Mouse (Mus musculus): ENCODE results near the gene Zfp598. TPM values are rescaled to one million over a fixed set of nuclear protein-coding genes. Genes with fewer than 3 reads are reported as not detected.
A peak's percentile ranks its signal among the peaks of the same experiment; 100 is the strongest.
"Not testable (repeated sequence)": the region's sequence is repeated elsewhere in the genome, so short reads cannot be mapped to it uniquely, and the experiment has no call there.

The Zfp598 gene
- total RNA-seq, 2 experiments from 2014 or later, result 47.5 to 48.9 TPM

- DNase-seq (ENCODE audit: low spot score in 2 of 2), result no peak
Observed at GRCm38 (mm10) chr17:24645916-24646315, 23.6 kb upstream of the Zfp598 start.

DNA sequence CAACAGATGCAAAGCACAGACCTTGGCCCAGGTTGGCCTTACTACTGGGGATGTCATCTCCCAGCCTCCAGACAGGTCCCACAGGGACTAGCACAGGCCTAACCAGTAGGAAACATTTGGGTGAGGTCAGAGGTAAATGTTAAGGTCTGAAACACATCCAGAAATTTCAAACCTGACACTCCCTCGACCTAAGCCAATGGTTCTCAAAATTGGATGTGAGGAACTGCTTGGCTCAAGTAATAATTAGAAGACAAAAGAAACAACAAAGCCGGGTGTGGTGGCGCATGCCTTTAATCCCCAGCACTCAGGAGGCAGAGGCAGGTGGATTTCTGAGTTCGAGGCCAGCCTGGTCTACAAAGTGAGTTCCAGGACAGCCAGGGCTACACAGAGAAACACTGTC, 23.1 kb upstream of the Zfp598 start:
- DNase-seq (ENCODE audit: low spot score in 2 of 2), result no peak

DNA sequence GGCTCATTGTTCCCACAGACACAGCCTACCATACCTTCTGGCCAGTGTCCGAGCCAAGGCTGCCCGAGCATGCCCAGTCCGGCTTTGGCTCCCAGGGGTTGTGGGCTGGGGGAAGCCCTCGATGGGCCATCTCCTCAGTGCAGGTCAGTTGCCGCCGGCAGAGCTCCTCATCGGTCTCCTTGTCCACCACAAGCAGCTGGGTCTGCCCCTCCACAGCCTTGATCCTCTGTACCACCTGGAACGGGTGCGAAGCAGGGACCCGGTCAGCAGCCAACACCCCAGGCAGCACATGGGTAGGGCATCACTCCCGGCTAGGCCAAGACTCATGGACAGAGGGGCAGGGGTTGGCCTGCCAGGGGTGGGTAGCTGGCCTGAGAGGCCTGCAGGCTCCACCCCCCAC, 22.0 kb upstream of the Zfp598 start:
- DNase-seq (ENCODE audit: low spot score in 2 of 2), result no peak

DNA sequence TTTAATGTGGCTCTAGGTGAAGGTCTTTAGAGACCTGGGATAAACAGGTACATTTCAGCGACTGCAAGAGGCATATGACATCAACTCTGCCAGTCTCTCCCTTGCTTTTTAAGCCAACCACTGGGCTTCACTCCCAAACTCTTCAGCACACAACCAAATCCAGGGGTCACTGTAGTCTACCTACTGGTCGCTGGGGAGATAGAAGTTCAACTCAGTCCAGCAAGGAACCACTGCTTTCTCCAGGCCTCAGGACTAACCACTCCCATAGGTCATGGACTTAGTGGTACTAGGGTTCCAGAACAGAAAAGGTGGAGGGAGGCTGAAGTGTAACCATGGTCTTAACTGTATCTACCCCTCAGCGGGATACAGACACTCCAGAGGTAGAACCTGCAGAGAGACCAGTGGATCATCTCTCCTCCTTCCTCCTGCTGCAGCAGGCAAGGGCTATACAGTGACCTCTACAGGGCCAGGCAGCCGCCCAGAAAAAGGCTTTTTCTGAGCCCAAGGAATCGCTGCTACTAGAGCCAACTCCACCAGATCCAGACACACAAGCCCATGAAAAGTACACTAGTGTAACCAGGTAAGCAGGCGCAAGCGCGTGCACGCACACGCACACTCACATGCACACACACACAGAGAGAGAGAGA, 20.6 kb upstream of the Zfp598 start:
- DNase-seq (ENCODE audit: low spot score in 2 of 2), result no peak

DNA sequence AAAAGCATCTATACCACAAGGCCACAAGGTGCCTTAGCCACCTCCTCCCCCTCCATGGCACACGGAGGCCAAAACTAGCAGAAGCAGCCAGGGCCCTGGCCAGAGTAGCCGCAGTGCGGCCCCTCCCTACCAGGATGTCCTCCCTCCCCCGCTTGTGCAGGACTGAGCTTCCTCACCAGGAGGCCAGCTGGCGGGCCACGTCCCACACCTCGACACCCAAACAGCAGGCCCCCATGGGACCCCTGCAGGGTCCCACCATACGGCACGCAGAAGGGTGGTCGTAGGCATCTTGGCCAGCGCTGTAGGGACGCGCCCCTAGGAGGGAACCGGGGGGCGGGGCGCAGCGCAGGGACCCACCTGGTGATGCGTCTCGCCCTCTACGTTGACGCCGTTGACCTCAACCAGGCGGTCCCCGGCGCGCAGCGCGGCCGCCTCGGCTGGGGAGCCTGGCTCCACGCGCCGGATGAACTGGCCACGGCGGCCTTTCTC, 19.9 kb upstream of the Zfp598 start:
- no peak for DNase-seq (ENCODE audit: low spot score in 2 of 2)

DNA sequence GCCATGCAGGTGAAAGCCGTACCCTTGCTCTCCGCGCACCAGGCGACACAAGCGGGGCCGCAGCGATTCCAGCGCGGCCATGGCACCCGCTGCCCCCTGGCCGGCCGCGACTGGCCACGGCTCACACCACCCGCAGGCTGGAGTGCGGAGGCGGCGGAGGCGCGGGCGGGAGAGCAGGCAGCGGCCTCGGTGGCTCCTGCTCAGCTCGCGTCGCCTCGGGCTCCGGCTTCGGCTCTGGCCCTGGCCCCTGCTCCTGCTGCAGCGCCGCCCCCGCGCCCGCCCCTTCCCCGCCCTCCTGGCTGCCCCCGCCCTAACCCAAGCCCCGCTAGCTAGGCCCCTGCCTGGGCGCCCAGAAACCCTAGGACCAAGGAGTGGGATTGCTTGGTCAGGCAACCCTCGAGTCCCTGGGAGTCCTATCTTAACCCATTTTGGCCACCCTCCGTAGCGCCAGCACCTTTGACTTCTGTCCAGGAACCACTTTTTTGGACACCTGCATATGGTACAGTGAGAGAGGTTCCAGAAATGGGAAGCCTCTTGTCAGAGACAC, 19.3 kb upstream of the Zfp598 start, which contains the start of gene Slc9a3r2:
Gene Slc9a3r2 (minus strand): TSS at position 258 of the 547 bp plus-strand sequence.
- peak; percentile 30 to 37 for DNase-seq (ENCODE audit: low spot score in 2 of 2)

GRCm38 (mm10) chr17:24650766-24651165, 18.7 kb upstream of the Zfp598 start:
- no peak for DNase-seq (ENCODE audit: low spot score in 2 of 2)

GRCm38 (mm10) chr17:24651835-24652234, 17.7 kb upstream of the Zfp598 start:
- no peak for DNase-seq (ENCODE audit: low spot score in 2 of 2)

DNA sequence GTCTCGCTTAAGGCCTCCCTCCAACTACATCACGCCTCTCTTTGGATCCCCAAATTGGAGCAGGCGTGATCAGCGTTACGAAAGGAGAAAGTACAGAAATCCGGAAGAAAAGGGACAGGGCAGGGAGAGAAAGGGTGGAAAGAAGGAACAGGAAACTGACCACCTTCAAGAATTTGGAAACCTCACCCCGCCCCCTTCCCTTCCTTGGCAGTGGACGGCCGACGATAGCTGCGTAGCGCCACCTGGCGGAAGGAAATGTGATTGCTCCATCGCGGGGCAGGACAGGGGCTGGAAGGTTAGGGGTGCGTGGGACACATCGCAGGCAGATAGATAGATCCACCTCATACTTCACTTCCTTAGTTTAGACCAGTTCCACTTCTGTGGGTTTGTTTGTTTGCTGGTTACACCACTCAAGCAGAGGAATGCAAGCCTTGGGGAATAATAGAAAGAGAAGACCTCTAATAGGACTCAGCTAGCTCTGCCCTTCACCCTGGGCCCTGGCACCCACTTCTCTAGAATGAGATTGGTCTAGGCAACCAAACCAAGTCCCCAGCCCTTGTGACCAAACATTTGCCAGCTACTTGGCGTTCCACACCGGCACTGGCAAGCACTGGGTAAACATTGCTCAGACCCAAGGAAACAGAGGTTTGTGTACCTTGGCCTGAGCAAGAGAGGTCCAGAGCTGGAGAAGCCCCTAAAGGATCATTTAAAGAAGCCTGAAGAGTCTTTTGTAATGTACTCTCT, 15.3 kb upstream of the Zfp598 start:
- peak in 1 of 2 experiments; percentile 50 for DNase-seq (ENCODE audit: low spot score in 2 of 2)

DNA sequence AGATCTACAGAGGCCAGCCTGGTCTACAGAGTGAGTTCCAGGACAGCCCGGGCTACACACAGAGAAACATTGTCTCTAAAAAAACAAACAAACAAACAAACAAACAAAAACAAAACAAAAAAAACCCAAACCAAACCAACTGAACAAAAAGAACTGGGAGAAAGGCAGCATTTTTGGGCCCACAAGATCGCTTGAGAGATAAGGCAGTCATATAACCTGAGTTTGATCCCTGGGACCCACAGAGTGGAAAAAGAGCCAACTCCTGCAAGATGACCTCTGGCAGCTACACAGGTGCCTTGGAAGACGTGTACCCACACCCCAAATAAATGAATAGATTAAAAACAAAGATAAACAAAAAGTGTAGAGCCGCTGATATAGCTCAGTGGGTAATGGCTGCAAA, 14.5 kb upstream of the Zfp598 start:
- no peak for DNase-seq (ENCODE audit: low spot score in 2 of 2)

- no peak for DNase-seq (ENCODE audit: low spot score in 2 of 2)
Observed at GRCm38 (mm10) chr17:24658017-24658758, 11.3 kb upstream of the Zfp598 start, which contains the start of gene Npw. Gene Npw, minus strand, starts transcription at chr17:24658457.

DNA sequence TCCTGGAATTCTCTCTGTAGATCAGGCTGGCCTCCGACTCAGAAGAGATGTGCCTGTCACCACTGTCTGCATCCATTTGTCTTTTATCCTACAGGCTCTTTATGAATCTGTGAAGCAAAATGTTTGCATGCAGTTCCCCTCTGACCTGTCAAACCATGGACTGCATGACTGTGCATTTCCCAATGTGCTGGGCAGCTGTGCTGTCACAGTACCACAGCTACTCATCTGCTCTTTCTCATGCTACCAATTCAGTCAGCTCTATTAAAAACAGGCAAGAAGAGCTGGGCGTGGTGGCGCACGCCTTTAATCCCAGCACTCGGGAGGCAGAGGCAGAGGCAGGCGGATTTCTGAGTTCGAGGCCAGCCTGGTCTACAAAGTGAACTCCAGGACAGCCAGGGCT, 2.5 kb upstream of the Zfp598 start:
- DNase-seq (ENCODE audit: low spot score in 2 of 2), result not testable (repeated sequence)

- no peak for DNase-seq (ENCODE audit: low spot score in 2 of 2)
Observed at GRCm38 (mm10) chr17:24667416-24667815, 2.1 kb upstream of the Zfp598 start.

DNA sequence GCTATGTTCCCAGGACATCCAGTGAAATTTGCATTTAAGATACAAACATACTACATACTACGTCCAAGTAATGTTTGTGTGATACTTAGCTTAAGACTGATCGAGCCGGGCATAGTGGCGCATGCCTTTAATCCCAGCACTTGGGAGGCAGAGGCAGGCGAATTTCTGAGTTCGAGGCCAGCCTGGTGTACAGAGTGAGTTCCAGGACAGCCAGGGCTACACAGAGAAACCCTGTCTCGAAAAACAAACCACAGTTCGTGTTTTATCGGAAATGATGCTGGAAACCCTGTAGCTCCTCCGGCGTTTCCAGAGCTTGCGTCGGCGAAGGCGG, 308 bp upstream of the Zfp598 start:
- not testable (repeated sequence) for DNase-seq (ENCODE audit: low spot score in 2 of 2)

DNA sequence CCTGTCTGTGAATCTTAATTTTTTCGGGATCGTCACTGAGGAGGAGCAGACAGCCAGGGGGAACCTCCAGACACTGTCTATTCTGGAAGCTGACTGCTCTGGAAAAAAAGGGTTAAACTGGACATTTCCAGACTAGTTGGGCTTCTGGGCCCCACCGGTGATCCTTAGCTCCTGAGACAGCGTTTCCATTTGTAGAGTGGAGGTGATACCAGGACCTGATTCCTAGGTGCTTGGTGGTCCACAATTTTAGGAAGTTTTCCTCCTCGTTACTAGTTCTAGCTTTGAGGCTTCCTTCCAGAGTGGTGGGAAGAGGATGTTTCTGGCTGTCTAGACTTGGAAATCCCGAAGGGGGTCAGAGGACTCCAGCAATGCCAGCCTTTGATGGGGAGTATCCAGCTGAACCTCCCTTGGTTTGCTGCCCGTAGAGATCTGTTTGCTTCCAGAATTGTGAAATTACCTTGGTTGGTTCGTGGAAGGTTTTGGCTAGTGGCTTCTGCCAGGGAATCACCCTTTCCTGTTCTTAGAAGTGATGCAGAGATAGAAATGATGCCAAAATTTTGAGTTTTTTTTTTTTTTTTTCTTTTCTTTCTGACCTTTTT, 858 bp downstream of the Zfp598 start:
- no peak for DNase-seq (ENCODE audit: low spot score in 2 of 2)

DNA sequence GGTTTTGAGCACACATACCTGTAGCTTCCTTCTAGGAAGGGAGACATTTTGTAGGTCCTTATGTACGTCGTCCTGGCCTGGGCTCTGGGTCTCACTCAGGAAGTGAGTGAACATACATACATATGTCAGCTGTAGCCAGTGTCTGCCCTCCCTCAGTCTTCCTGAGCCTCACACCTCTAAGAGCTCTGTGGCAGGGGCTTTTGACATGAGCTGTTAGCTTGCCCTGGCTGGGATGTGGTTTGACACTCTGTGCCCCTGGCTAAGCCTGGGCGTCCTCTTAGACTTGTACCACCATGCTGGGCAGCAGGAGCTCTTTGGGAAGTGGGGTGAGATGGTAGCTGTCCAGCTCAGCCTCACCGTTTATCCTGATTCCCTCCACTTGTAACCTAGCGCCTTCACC, 1.9 kb downstream of the Zfp598 start:
- DNase-seq (ENCODE audit: low spot score in 2 of 2), result no peak

GRCm38 (mm10) chr17:24672141-24672540, 2.7 kb downstream of the Zfp598 start:
- DNase-seq (ENCODE audit: low spot score in 2 of 2), result peak in 1 of 2 experiments; percentile 38

DNA sequence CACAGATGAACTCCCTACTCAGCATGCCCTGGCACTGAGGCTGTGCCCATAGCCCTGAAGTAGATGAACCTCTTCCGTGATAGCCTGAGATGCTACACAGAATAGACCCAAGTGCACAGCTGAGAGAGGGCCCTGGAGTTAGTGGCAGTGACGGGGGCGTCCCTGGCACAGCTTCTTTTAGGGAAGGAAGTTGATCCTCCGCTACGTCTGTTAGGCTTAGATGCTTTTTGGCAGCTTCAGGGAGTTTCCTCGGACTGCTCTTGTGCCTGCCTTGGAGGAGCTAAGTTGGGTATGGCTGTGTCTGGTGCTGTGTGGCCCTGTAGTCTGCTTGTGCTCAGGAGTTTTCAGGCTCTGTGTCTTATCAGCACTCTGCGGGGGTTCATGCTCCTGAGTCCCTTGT, 4.8 kb downstream of the Zfp598 start:
- DNase-seq (ENCODE audit: low spot score in 2 of 2), result no peak

DNA sequence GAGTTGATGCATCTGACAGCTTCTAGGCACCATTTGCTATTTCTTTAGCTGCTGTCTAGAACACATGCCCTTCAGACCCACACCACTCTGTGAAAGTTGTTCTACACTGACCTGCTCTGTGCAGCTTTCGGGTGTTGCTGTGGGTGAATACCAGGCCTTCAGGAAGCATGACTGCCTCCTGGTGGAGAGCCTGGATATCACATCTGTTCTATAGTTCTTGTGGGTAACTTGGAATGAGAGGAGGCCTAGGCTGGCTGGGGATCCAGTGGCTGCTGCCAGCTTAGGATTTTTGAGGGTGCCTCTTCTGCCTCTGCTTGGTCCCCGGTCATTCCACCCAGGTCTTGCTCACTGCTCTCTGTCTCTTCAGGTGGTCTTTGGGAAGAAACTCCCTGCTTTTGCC, 6.7 kb downstream of the Zfp598 start:
- peak in 1 of 2 experiments; percentile 50 for DNase-seq (ENCODE audit: low spot score in 2 of 2)

GRCm38 (mm10) chr17:24676877-24677276, 7.4 kb downstream of the Zfp598 start:
- DNase-seq (ENCODE audit: low spot score in 2 of 2), result no peak

- no peak for DNase-seq (ENCODE audit: low spot score in 2 of 2)
Observed at GRCm38 (mm10) chr17:24677500-24678080, 8.1 kb downstream of the Zfp598 start.

Measured in adrenal gland, postnatal 4 days (tissue).